Mouse (Mus musculus) C2C12 (cell line): ENCODE measurements around the gene Smtn. TPM values are rescaled to one million over a fixed set of nuclear protein-coding genes. Genes with fewer than 3 reads are reported as not detected.

Experiments
- H3K27me3 ChIP-seq: one replicate; pipeline ENCODE4 v1.6.1; 2011; ENCODE audit not compliant: control insufficient read depth, insufficient read depth, insufficient read length
- H3K36me3 ChIP-seq: one replicate; pipeline ENCODE4 v1.6.1; 2011; ENCODE audit not compliant: control insufficient read depth, insufficient read depth
- H3K4me3 ChIP-seq: one replicate; pipeline ENCODE4 v1.5.1; 2011; ENCODE audit warnings: mild to moderate bottlenecking, control low read depth; ENCODE audit not compliant: poor library complexity, insufficient read depth, severe bottlenecking
- H3K79me2 ChIP-seq: one replicate; pipeline ENCODE4 v1.6.1; 2011; ENCODE audit not compliant: control insufficient read depth, insufficient read depth
- H3K79me3 ChIP-seq: one replicate; pipeline ENCODE4 v1.6.1; 2011; ENCODE audit warnings: low read depth, control low read depth
- H3ac ChIP-seq: one replicate; pipeline ENCODE3; 2011; ENCODE audit warnings: low read depth; ENCODE audit not compliant: control insufficient read depth, insufficient read length
- CEBPB ChIP-seq: IDR thresholded peaks from one replicate; pipeline ENCODE4 v1.6.1; 2011; ENCODE audit warnings: low read depth, mild to moderate bottlenecking, control low read depth, moderate library complexity
- CTCF ChIP-seq: IDR thresholded peaks from one replicate; pipeline ENCODE4 v1.5.1; 2011; ENCODE audit not compliant: control insufficient read depth, insufficient read depth, insufficient read length
- FOSL1 ChIP-seq: IDR thresholded peaks from one replicate; pipeline ENCODE4 v1.8.0; 2011; ENCODE audit warnings: mild to moderate bottlenecking, low read length; ENCODE audit not compliant: poor library complexity, insufficient read depth, severe bottlenecking
- MAX ChIP-seq: IDR thresholded peaks from one replicate; pipeline ENCODE4 v1.6.1; 2011; ENCODE audit warnings: mild to moderate bottlenecking, control low read depth
- MYOD1 ChIP-seq: IDR thresholded peaks from one replicate; pipeline ENCODE4 v1.6.1; 2011; ENCODE audit warnings: low read depth; ENCODE audit not compliant: control insufficient read depth, insufficient read length
- MYOG ChIP-seq: IDR thresholded peaks from one replicate; pipeline ENCODE4 v1.6.1; 2011; ENCODE audit not compliant: control insufficient read depth, insufficient read length; ENCODE audit errors: extremely low read depth
- USF1 ChIP-seq: IDR thresholded peaks from one replicate; pipeline ENCODE4 v1.6.1; 2011; ENCODE audit warnings: low read depth, mild to moderate bottlenecking, control low read depth, moderate library complexity
- polyA plus RNA-seq: library from polyadenylated mRNA; unstranded; fragments of >200 nt; fragmentation: generic; extraction: Trizol; gene quantifications from one replicate; pipeline ENCODE4 v1.2.1, GENCODE M21; 2012; ENCODE audit warnings: missing spikeins

Gene Smtn
- polyA plus RNA-seq, 1 experiment, result 45.9 TPM

- Histone ChIP-seq H3K36me3 (peaks cover 86% of the 10 kb centered on the region), H3K4me3 (no peak overlapping the region), H3K79me2 (peaks cover 15% of the 10 kb centered on the region), H3ac (no peak overlapping the region), H3K79me3 (peaks cover 10% of the 10 kb centered on the region), H3K27me3 (no peaks in the 10 kb centered on the region)
- TF ChIP-seq MAX (no peak), MYOG (no peak), USF1 (no peak), MYOD1 (no peak), CTCF (no peak), FOSL1 (no peak), CEBPB (no peak)
These were observed 8.1 kb downstream of the Smtn start for GRCm38 (mm10) chr11:3532101-3532931.

GRCm38 (mm10) chr11:3531634-3532033, 8.8 kb downstream of the Smtn start:
- H3K4me3 ChIP-seq, result no peak overlapping the region
- H3K27me3 ChIP-seq, result no peaks in the 10 kb centered on the region
- H3K79me3 ChIP-seq, result peaks cover 3% of the 10 kb centered on the region
- TF ChIP-seq CTCF (peak; percentile 21), FOSL1 (no peak), MYOG (no peak)
- no peak overlapping the region for H3ac ChIP-seq
- H3K36me3 ChIP-seq, result peaks cover 86% of the 10 kb centered on the region
- peaks cover 8% of the 10 kb centered on the region for H3K79me2 ChIP-seq

GRCm38 (mm10) chr11:3530731-3531130, 9.7 kb downstream of the Smtn start:
- H3K27me3 ChIP-seq, result no peaks in the 10 kb centered on the region
- H3K79me3 ChIP-seq, result no peaks in the 10 kb centered on the region
- TF ChIP-seq MYOD1 (no peak), CTCF (no peak), MAX (no peak), FOSL1 (no peak), MYOG (no peak), CEBPB (no peak), USF1 (no peak)
- peaks cover 90% of the 10 kb centered on the region for H3K36me3 ChIP-seq
- no peaks in the 10 kb centered on the region for H3K79me2 ChIP-seq
- no peak overlapping the region for H3ac ChIP-seq
- no peak overlapping the region for H3K4me3 ChIP-seq

- no peaks in the 10 kb centered on the region for H3K79me2 ChIP-seq
- no peaks in the 10 kb centered on the region for H3K79me3 ChIP-seq
- no peak overlapping the region for H3K4me3 ChIP-seq
- no peaks in the 10 kb centered on the region for H3K27me3 ChIP-seq
- H3K36me3 ChIP-seq, result peaks cover 99% of the 10 kb centered on the region
- H3ac ChIP-seq, result no peak overlapping the region
- TF ChIP-seq MYOG (no peak), MYOD1 (no peak), FOSL1 (no peak), CTCF (no peak), MAX (no peak)
These were observed 10.7 kb downstream of the Smtn start for GRCm38 (mm10) chr11:3529476-3530252.

DNA sequence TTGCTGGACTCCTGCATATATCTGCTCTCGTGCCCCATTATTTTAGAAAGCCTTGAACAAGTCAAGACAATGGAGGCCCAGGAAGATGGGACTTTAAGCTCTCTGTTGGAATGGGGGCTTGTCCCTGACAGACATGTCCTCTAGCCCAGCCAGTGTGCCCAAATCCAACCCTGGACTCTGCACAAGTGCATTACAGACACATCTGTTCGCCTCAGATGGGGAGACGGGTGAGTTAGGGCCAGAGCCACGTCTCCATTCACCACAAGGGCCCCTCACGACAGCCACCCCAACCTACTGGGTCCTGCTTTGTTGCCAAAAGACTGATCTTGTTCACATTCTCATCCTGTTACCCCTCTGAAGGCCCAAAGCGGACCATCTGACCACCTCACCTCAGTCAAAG, 12.2 kb downstream of the Smtn start:
- H3K79me3 ChIP-seq, result no peaks in the 10 kb centered on the region
- H3K79me2 ChIP-seq, result no peaks in the 10 kb centered on the region
- TF ChIP-seq FOSL1 (no peak), USF1 (no peak), CEBPB (no peak), MYOD1 (no peak), MYOG (no peak), CTCF (no peak), MAX (no peak)
- H3ac ChIP-seq, result no peak overlapping the region
- no peaks in the 10 kb centered on the region for H3K27me3 ChIP-seq
- H3K36me3 ChIP-seq, result peaks cover 98% of the 10 kb centered on the region
- no peak overlapping the region for H3K4me3 ChIP-seq

GRCm38 (mm10) chr11:3527766-3528165, 12.6 kb downstream of the Smtn start:
- H3K27me3 ChIP-seq, result no peaks in the 10 kb centered on the region
- no peak overlapping the region for H3K4me3 ChIP-seq
- H3K79me3 ChIP-seq, result no peaks in the 10 kb centered on the region
- TF ChIP-seq MYOD1 (no peak), MYOG (no peak), FOSL1 (no peak), USF1 (no peak), CTCF (no peak), MAX (no peak), CEBPB (no peak)
- H3K79me2 ChIP-seq, result no peaks in the 10 kb centered on the region
- no peak overlapping the region for H3ac ChIP-seq
- peaks cover 98% of the 10 kb centered on the region for H3K36me3 ChIP-seq
